Mouse (Mus musculus) embryonic facial prominence, embryonic 10.5 days (tissue): Measurements from ENCODE around the gene Ttc28. TPM values are rescaled to one million over a fixed set of nuclear protein-coding genes. Genes with fewer than 3 reads are reported as not detected.
"Not testable (repeated sequence)": the region's sequence is repeated elsewhere in the genome, so short reads cannot be mapped to it uniquely, and the experiment has no call there.

ENCODE experiments used
- DNase-seq: peaks from one replicate; pipeline ENCODE4 v3.0.0-alpha.2; 2017; ENCODE audit warnings: low spot score
- H3K27ac ChIP-seq: fragments of 300-500 bp; sonication (generic); replicated peaks from 2 replicates; pipeline ENCODE4 v1.5.1; 2016; ENCODE audit warnings: mild to moderate bottlenecking
- H3K27me3 ChIP-seq: fragments of 300-500 bp; sonication (generic); replicated peaks from 2 replicates; pipeline ENCODE4 v1.6.1; 2016; ENCODE audit warnings: low read depth, mild to moderate bottlenecking; ENCODE audit not compliant: poor library complexity, severe bottlenecking
- H3K36me3 ChIP-seq: fragments of 300-500 bp; sonication (generic); replicated peaks from 2 replicates; pipeline ENCODE4 v1.6.1; 2016; ENCODE audit warnings: mild to moderate bottlenecking, moderate library complexity
- H3K4me1 ChIP-seq: fragments of 300-500 bp; sonication (generic); 2 replicates; pipeline ENCODE4 v1.6.1; 2016
- H3K4me3 ChIP-seq: fragments of 300-500 bp; sonication (generic); 2 replicates; pipeline ENCODE4 v1.5.1; 2016; ENCODE audit warnings: mild to moderate bottlenecking, moderate library complexity
- H3K9me3 ChIP-seq: fragments of 300-500 bp; sonication (generic); 2 replicates; pipeline ENCODE4 v1.6.1; 2016; ENCODE audit warnings: mild to moderate bottlenecking
- WGBS: fragments of 180-500 bp; shearing (Covaris S2); methylation state at CpG from one replicate; pipeline ENCODE4 v1.1.7; 2016; 5-methylcytosine and 5-hydroxymethylcytosine counted together
- polyA plus RNA-seq: library from polyadenylated mRNA; unstranded; fragments of >200 nt; fragmentation: Nextera tagmentation; extraction: Ambion mirVana; gene quantifications from 2 replicates; pipeline ENCODE4 v1.2.1, GENCODE M21; 2016

Ttc28 gene
- polyA plus RNA-seq, 1 experiment from 2014 or later: 12.8 TPM

DNA sequence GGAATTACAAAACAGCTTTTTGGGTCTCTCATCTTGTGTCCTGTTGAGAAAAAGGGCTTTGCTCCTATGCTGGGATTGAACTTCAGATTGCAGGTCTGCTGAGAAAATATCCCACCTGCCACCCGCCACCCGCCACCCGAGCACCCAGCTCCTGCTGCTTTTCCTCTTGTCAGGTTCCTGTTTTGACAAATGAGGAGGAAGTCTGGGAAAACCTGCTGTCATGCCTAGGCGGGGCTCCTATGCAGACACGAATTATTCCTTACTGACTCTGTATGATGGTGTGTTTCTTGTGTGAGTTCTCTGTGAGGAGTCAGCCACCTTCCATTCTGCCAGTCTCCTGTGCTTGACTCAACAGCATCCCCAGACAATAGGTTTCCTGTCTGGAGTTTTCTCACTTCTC is 19.2 kb upstream of the Ttc28 start:
- peaks cover 92% of the 10 kb centered on the region for H3K36me3 ChIP-seq
- no peaks in the 10 kb centered on the region for H3K9me3 ChIP-seq
- no peak overlapping the region for H3K4me3 ChIP-seq
- 87% methylated on average over 5 of the region's 5 CpGs for WGBS
- H3K4me1 ChIP-seq: peaks cover 13% of the 10 kb centered on the region
- no peaks in the 10 kb centered on the region for H3K27me3 ChIP-seq
- no peak for DNase-seq
- H3K27ac ChIP-seq: no peak overlapping the region

DNA sequence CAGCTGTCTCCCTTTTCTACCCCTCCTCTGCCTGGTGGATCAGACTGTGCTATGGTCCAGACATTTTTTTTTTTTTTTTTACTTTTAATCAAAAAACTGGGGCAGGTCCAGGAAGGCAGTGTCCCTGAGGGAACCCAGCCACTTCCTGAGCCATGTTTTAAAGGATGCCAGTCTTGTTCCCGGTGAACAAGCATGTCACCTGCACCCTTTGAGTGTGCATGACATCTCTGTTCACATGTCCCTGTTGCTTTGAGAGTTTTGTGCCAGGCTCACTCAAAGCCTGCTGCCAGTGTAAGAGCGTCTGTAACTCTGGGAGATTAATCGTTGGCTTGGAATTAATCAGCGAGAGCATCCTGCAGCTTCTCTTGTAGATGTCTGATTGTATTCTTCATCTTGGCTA is 11.1 kb upstream of the Ttc28 start:
- H3K27me3 ChIP-seq: no peaks in the 10 kb centered on the region
- H3K4me3 ChIP-seq: no peak overlapping the region
- H3K36me3 ChIP-seq: peaks cover 94% of the 10 kb centered on the region
- 0 out of 2 replicates have a peak overlapping the region, but pooled peaks have one; percentile 24 for H3K27ac ChIP-seq
- H3K9me3 ChIP-seq: no peaks in the 10 kb centered on the region
- WGBS: 87% methylated on average over 4 of the region's 4 CpGs
- H3K4me1 ChIP-seq: 0 out of 2 replicates have a peak, but pooled peaks cover 10% of the 10 kb centered on the region
- DNase-seq: no peak

DNA sequence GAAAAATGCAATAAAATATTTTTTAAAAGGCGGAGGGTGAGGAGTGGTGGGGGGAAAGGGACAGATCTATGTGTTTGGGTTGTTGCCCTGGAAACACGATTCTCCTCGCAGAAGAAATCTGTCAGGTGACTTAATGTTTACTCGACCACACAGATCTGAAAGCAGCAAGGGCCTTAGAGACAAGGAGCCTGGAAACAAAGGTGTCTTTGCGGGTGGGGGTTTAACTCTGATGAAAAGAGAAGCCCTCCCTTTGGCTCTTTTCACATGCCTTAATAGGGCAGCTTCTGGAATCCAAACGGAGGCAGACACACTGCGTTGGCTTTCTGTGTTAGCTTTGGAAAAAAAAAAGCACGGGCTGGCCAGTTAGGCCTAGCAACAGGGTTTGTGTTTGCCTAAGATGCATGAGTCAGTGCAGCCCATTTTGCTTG is 10.3 kb upstream of the Ttc28 start:
- Histone ChIP-seq H3K36me3 (peaks cover 94% of the 10 kb centered on the region), H3K4me3 (no peak overlapping the region), H3K27ac (no peak overlapping the region), H3K4me1 (0 out of 2 replicates have a peak, but pooled peaks cover 10% of the 10 kb centered on the region), H3K9me3 (no peaks in the 10 kb centered on the region), H3K27me3 (no peaks in the 10 kb centered on the region)
- no peak for DNase-seq
- WGBS: 62% methylated on average over 8 of the region's 8 CpGs

DNA sequence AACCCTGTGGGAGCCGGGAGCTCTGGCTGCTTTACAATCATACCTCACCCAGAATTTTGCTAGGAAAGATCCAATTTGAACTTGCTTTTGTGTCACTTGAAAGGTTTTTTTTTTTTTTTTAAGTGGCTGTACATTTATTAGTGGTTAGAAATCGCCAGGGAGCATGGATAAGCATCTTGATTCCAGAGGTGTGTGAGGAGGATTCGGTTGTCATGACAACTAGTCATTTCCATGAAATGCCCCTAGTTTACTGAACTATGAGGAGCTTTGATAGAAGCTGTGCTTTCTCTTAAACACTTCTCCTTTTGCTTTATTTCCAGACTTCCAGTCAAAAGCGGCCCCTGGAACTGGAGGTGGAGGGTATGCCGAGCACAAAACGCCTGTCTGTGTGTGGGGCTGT is 6.4 kb upstream of the Ttc28 start:
- Histone ChIP-seq H3K4me1 (peaks cover 15% of the 10 kb centered on the region; the same call in 1 of the 2 replicates), H3K9me3 (no peaks in the 10 kb centered on the region), H3K27ac (no peak overlapping the region), H3K27me3 (no peaks in the 10 kb centered on the region), H3K36me3 (peaks cover 75% of the 10 kb centered on the region), H3K4me3 (no peak overlapping the region)
- DNase-seq: no peak
- 91% methylated on average over 6 of the region's 6 CpGs for WGBS

DNA sequence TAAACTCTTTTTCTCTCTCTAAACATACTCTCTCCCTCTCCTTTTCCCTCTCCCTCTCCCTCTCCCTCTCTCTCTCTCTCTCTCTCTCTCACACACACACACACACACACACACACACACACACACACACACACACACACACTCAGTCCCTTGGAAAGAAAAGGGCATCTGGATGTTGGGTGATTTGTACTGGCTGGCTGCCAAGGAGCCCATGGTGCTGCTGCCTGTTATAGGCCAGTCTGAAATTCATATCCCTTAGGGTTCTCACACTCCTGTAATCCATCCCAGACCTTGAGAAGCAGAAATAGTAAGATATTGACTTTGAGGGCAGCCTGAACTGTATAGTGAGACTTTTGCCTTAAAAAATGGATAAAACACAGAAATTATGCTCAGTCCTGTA is 4.9 kb upstream of the Ttc28 start:
- Histone ChIP-seq H3K4me1 (peaks cover 14% of the 10 kb centered on the region), H3K4me3 (no peak overlapping the region), H3K27ac (no peak overlapping the region), H3K27me3 (no peaks in the 10 kb centered on the region), H3K9me3 (no peaks in the 10 kb centered on the region), H3K36me3 (peaks cover 62% of the 10 kb centered on the region)
- peak; percentile 33 for DNase-seq

DNA sequence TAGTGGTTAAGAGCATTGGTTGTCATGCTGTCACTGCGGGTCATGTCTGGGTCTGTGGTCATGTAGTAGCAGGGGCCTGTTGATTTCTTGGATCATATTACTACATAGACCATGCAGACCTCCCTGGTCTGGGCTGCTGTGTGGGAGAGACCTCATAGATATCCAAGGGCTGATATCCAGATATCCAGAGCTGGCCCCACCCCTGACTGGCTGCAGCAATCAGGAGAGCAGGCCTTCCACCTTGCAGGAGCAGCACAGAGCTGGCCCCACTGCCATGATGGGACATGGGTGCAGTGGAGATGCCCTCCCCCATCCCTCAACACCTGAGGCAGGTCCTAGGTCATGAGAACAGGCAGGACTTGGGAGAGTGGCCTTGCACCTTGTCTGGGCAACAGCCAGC is 4.3 kb upstream of the Ttc28 start:
- H3K27me3 ChIP-seq: no peaks in the 10 kb centered on the region
- DNase-seq: no peak
- peaks cover 18% of the 10 kb centered on the region for H3K4me1 ChIP-seq
- H3K4me3 ChIP-seq: no peak overlapping the region
- no peak overlapping the region; the same call in 1 of the 2 replicates for H3K27ac ChIP-seq
- 87% methylated on average over 1 of the region's 1 CpGs for WGBS
- peaks cover 56% of the 10 kb centered on the region for H3K36me3 ChIP-seq
- H3K9me3 ChIP-seq: no peaks in the 10 kb centered on the region

DNA sequence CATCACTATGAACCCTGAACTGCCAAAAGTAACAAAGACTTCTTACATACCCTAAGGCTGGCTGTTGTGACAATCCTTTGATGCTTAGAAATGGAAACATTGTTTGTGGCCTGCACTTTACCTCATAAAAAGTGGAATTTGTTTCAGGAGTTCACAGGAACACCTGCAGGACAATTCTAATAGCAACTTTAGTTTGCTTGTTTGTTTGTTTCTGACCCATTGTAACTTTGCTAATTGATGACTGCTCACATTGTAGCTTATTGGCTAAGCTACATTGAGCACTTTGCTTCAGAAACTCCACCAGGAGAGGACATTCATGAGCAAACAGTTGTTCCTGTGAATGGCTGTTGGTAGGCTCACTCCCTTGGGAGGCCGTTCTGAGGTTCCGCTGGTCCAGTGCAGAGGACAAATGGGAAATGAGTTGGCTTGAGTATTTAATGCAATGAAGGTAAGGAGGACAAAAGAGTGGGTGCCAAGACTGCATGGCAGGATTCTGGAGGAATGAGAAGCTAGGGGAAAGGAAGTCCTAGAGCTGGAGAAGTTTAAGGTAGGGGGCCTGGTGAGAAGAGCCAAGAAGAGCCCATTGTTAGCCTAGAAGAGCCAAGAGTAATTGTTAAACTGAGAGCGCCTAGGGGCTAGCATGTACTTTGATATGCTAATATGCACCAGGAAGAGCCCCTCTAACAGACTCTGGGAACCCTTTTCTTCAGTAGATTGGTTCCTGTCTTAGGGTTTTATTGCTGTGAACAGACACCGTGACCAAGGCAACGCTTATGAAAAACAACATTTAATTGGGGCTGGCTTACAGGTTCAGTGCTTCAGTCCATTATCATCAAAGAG is 1.7 kb upstream of the Ttc28 start:
- 85% methylated on average over 5 of the region's 5 CpGs for WGBS
- DNase-seq: no peak
- no peaks in the 10 kb centered on the region for H3K9me3 ChIP-seq
- no peak overlapping the region for H3K4me3 ChIP-seq
- H3K27me3 ChIP-seq: no peaks in the 10 kb centered on the region
- peaks cover 25% of the 10 kb centered on the region for H3K4me1 ChIP-seq
- no peak overlapping the region for H3K27ac ChIP-seq
- peaks cover 41% of the 10 kb centered on the region for H3K36me3 ChIP-seq

DNA sequence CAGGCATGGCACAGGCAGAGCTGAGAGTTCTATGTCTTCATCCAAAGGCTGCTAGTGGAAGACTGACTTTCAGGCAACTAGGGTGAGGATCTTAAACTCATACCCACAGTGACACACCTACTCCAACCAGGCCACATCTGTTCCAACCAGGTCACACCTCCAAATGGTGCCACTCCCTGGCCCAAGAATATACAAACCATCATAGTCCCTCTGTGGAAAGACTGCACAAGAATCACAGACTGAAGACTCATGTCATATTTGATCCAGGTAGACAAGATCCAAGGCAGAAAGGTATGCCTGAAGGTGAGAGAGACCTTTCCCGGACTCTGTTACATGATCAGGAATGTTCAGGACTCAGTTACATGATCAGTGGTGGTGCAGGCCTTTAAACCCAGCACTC is 1.1 kb upstream of the Ttc28 start:
- H3K27ac ChIP-seq, H3K27me3 ChIP-seq, H3K9me3 ChIP-seq, DNase-seq, H3K4me3 ChIP-seq: not testable (repeated sequence)
- Histone ChIP-seq H3K36me3 (peaks cover 41% of the 10 kb centered on the region), H3K4me1 (peaks cover 25% of the 10 kb centered on the region)
- WGBS: 97% methylated on average over 1 of the region's 1 CpGs

DNA sequence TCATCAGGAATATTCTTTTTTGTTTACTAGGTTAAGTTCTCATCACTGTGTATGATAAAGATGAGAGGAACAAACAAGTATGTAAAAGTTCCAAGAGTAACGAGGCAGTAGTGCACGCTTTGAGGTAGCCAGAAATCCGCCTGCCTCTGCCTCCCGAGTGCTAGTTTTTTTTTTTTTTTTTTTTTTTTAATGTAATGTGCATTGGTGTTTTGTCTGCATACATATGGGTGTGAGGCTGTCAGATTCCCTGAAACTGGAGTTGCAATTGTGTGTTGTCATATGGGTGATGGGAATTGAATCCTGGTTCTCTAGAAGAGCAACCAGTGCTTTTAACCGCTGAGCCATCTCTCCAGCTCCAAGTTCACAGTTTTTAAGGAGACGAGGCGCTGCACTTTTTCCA is 561 bp upstream of the Ttc28 start:
- Histone ChIP-seq H3K4me3 (peak overlapping the region; percentile 91), H3K9me3 (no peaks in the 10 kb centered on the region), H3K27ac (peak overlapping the region; percentile 97), H3K36me3 (peaks cover 39% of the 10 kb centered on the region), H3K4me1 (peaks cover 25% of the 10 kb centered on the region), H3K27me3 (no peaks in the 10 kb centered on the region)
- 62% methylated on average over 7 of the region's 7 CpGs for WGBS
- no peak for DNase-seq

DNA sequence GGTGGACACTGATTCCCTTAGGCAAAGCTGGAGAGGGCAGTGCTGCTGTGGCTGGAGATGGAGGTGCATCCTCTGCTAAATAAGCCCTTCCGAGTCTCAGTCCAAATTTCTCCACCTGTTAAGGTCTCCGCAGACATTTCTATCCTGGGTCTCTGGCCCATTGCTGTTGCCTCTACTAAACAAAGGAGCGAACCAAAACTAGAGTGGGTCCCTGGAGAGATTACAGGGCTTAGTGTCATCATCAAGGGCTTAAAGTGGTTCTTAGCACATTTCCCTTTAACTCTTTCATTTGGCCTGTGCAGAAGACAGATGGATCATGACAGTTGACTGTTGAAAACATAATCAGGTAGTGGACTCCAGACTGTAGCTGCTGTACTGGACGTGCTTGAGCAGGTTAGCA is 9.0 kb downstream of the Ttc28 start:
- Histone ChIP-seq H3K4me3 (no peak overlapping the region), H3K27me3 (no peaks in the 10 kb centered on the region), H3K4me1 (0 out of 2 replicates have a peak, but pooled peaks cover 4% of the 10 kb centered on the region), H3K27ac (no peak overlapping the region), H3K9me3 (no peaks in the 10 kb centered on the region), H3K36me3 (peaks cover 76% of the 10 kb centered on the region)
- 83% methylated on average over 4 of the region's 4 CpGs for WGBS
- no peak for DNase-seq

DNA sequence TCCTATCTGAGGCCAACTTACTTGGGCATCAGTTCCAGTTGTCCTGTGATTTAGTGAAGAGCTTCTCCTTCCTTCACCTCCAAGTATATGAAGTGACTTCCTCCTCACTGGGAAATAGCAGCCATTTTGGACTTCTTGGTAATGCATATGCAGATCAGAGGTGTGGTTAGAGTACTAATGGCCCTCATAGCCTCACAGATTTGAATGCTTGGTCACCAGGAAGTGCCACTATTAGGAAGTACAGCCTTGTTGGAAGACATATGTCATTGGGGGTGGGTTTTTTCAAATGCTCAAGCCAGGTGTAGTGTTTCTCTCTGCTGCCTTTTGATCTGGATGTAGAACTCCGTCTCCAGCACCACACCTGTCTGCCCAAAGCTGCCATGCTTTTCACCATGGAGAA is 10.3 kb downstream of the Ttc28 start:
- Histone ChIP-seq H3K27me3 (no peaks in the 10 kb centered on the region), H3K4me3 (no peak overlapping the region), H3K27ac (no peak overlapping the region), H3K9me3 (no peaks in the 10 kb centered on the region), H3K36me3 (peaks cover 78% of the 10 kb centered on the region), H3K4me1 (0 out of 2 replicates have a peak, but pooled peaks cover 4% of the 10 kb centered on the region)
- no peak for DNase-seq
- 86% methylated on average over 1 of the region's 1 CpGs for WGBS

DNA sequence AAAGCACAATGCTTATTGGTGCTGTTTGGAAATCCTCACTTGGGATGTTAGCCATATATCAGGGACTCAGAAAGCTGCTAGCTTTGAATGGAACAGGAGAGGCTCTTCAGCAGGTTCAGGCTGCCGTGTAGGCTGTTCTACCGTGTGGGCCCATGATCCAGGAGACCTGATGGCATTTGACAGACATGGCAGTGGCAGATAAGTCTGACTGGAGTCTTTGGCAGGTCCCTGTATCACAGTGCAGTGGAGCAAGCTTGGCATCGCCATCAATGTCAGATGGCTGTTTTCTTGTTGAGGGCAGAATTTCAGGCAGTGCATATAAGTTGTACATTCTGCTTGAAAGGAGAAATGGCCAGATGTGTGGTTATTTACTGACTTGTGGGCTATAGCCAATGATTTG is 11.0 kb downstream of the Ttc28 start:
- WGBS: 97% methylated on average over 3 of the region's 3 CpGs
- no peaks in the 10 kb centered on the region for H3K27me3 ChIP-seq
- DNase-seq: no peak
- no peak overlapping the region for H3K4me3 ChIP-seq
- no peaks in the 10 kb centered on the region for H3K9me3 ChIP-seq
- H3K27ac ChIP-seq: no peak overlapping the region
- peaks cover 78% of the 10 kb centered on the region for H3K36me3 ChIP-seq
- 0 out of 2 replicates have a peak, but pooled peaks cover 4% of the 10 kb centered on the region for H3K4me1 ChIP-seq

DNA sequence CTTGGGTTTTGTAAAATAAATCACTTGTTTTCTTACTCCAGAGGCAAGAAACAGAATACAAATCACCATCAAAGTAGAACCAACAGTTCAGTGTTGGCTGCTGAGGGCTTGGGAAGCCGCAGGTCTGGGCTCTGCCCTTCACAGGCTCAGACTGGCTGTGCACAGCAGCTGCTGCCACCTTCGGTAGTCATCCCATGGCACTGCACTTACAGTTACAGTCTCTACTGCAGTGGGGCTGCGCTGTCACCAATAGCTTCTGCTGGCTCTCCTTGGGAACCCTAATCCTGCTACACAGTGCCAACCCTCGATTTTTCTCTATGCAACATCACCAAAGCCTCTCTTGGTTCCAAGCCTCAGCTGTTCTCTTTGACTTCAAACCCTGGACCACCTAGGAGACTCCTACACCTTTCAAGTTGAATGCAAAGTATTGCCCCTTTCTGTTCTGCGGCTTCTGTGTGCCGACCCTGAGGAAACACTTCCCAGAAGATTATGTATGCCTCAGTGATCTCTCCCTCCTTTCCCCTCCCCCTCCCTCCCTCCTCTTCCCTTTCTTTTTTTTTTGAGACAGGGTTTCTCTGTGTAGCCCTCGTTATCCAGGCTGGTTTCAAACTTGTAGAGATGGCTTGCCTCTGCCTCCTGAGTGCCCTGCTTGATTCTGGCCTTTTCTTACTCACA is 17.6 kb downstream of the Ttc28 start:
- Histone ChIP-seq H3K4me1 (peaks cover 22% of the 10 kb centered on the region), H3K27me3 (no peaks in the 10 kb centered on the region), H3K9me3 (no peaks in the 10 kb centered on the region), H3K36me3 (peaks cover 55% of the 10 kb centered on the region), H3K27ac (peak overlapping the region; percentile 71), H3K4me3 (no peak overlapping the region)
- WGBS: 28% methylated on average over 7 of the region's 7 CpGs
- DNase-seq: no peak
